Mouse (Mus musculus) liver, adult (tissue): ENCODE results near the gene Rpl4.

ENCODE experiments used
- GATA4 ChIP-seq: IDR thresholded peaks from 2 replicates; pipeline ENCODE4 v1.6.1; 2014; ENCODE audit warnings: mild to moderate bottlenecking, low read length; ENCODE audit not compliant: insufficient replicate concordance

Gene Rpl4

GRCm38 (mm10) chr9:64172816-64173665, at the start of gene Rpl4, which contains the start of gene Zwilch:
Rpl4 (plus strand) TSS chr9:64173375.
Zwilch (minus strand) TSS chr9:64173104.
- TF ChIP-seq GATA4: peak; percentile 92

DNA sequence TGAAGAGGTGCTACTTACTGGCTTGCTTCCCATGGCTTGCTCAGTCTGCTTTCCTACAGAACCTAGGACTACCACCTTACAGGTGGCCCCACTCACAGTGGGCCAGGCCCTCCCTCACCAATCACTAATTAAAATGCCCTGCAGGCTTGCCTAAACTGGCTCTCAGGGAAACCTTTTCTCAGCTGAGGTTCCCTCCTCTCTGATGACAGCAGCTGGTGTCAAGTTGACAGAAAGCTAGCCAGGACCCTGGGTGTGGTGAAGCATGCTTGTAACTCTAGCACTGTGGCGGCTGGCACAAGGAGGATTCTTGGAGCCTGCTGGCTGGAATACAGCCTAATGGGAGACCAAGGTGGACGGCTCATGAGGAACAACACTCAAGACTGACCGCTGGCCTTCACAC, 47.9 kb upstream of the Rpl4 start:
- no peak for TF ChIP-seq GATA4

- TF ChIP-seq GATA4: no peak
Measured at GRCm38 (mm10) chr9:64126121-64126520, 47.1 kb upstream of the Rpl4 start.

- no peak for TF ChIP-seq GATA4
Measured at GRCm38 (mm10) chr9:64131623-64132022, 41.6 kb upstream of the Rpl4 start.

- no peak for TF ChIP-seq GATA4
Measured at GRCm38 (mm10) chr9:64139879-64140278, 33.3 kb upstream of the Rpl4 start.

- TF ChIP-seq GATA4: no peak
Measured at GRCm38 (mm10) chr9:64156641-64157040, 16.5 kb upstream of the Rpl4 start.

GRCm38 (mm10) chr9:64160471-64160870, 12.7 kb upstream of the Rpl4 start:
- TF ChIP-seq GATA4: no peak

DNA sequence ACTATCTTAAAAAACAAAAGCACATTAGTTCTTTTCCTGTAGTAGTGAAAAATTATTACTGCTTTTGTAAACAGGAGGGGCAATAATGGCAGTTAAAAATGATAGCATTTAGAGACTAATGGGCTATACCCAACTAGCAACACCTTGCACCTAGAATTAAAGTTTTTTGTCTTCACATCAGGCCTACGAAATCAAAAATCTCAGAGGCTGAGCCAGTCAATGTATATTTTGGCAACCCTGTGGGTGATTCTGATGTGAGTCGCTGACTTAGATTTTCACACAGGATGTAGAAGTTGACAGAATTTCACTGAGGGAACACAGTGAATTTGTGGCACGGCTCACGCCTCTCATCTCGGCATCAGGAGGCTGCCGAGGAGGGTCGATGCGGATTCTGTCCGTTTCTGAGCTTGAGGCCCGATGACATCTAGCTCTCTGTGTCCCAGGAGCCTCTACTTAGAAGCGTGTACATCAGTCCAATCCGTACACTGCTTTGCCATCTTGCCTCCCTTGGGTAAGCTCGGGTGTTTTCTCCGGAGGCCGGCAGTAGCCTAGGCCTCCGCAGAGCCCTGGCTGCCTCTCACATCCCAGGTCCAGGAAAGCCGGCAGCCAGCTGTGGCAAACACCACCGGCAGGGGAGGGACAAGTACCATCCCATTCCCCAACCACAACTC, 895 bp upstream of the Rpl4 start:
- TF ChIP-seq GATA4: no peak

- TF ChIP-seq GATA4: no peak
Measured at GRCm38 (mm10) chr9:64173666-64174220, 568 bp downstream of the Rpl4 start.

- no peak for TF ChIP-seq GATA4
Measured at GRCm38 (mm10) chr9:64174341-64174740, 1.2 kb downstream of the Rpl4 start.

- no peak for TF ChIP-seq GATA4
Measured at GRCm38 (mm10) chr9:64174766-64175165, 1.6 kb downstream of the Rpl4 start.

DNA sequence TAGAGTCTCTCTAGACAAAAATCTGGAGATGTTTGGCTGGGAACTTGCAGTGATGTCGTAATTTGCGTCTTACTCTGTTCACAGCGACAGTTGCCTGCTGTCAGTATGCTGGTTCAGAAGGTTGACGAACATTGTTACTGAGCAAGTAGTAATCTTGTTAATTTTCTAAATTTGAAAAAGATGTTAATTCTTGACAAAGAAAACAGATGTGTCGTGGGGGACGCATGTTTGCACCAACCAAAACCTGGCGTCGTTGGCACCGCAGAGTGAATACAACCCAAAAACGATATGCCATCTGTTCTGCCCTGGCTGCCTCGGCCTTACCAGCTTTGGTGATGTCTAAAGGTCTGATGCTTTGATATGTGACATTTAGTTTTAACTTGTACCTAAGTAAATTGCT, 2.2 kb downstream of the Rpl4 start:
- no peak for TF ChIP-seq GATA4

DNA sequence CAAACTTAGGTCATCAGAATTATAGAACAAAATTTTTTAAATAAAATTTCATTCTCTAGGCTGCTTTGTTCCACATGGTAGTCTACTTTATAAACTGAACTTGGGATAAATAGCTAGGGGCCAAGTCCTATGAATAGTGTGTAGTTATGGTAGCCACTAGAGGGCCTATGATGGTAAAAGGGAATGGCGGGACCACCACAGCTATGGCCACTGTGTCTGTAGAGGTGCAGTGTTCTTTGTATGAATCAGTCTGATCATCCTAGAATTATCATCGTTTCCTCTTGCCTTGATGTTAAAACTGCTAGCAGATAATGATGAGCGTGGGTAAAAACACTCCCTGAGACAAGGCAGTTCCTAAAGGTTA, 5.4 kb downstream of the Rpl4 start:
- TF ChIP-seq GATA4: no peak

GRCm38 (mm10) chr9:64178974-64179646, 5.9 kb downstream of the Rpl4 start, which contains the start of gene Snapc5:
Snapc5 (plus strand) TSS chr9:64179274.
- peak; percentile 57; the same call in 1 of the 2 replicates for TF ChIP-seq GATA4

DNA sequence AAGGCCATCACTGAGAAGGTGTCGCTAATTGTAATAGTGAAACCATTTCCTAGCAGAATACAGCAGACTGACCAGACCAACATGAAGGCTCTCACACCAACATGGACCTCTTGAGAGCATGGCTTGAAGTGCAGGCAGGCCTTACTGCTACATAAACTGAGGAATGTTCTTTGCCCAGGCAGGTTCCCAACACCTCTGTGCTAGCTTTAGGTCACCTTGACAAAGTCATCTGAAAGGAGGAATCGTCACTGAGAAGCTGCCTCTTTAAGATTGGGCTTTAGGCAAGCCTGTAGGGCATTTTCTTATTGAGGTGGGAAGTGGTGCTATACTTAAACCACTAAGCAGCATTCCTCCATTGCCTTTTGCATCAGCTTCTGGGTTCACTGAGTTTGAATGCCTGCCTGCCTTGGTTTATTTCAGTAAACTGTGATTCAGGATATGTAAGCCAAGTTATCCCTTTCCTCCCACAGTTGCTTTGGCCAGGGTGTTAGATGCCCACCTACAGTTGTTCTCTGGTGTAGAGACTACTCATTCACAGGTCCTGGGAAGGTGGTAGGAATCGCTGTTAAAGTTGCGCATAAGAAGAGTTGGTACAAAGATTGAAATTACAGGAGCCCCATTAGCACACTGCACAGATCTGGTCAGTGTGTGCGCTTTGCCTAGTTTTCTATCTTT, 11.1 kb downstream of the Rpl4 start:
- no peak for TF ChIP-seq GATA4
